Mouse (Mus musculus) ovary, postnatal 10 days (tissue): ENCODE results near the gene Tubb5.

Experiments
- DNase-seq: peaks from one replicate; pipeline ENCODE4 v3.0.0; 2022; ENCODE audit warnings: low spot score

The Tubb5 gene

DNA sequence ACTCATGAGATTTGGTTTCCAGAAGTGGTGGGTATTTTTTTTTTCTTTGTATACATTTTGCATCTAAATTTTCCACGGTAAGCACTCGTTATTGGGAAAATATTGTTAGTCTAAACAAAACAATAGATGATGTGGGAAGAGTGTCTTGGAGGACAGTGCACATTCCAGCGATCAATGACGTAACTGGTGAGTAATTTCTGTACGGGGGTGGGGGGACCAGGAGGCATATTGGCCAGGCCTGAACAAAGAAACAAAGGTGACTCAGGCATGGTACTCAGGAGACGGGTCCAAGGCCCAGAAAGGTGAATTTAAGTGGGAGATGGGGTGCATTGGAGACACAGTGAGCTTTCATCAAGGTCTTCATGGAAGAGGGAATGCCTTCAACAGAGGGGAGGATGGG, 42.5 kb downstream of the Tubb5 start:
- no peak for DNase-seq

DNA sequence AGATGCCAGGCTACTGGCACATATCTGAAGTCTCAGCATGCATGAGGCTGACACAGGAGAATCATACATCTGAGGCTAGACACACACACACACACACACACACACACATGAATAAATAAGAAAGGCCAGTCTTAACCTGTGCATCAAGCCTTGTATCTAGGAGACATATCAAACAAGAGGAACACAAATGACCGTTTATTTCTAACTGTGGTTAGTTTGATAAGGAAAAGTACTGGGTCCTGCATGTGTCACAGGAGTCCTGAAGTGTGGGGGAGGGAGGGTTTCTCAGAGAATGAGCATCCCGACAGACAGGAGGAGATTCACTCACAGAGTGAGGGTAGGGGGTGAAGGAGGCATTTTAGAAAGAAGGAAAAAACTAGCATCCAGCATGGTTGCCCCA, 43.0 kb downstream of the Tubb5 start:
- no peak for DNase-seq

DNA sequence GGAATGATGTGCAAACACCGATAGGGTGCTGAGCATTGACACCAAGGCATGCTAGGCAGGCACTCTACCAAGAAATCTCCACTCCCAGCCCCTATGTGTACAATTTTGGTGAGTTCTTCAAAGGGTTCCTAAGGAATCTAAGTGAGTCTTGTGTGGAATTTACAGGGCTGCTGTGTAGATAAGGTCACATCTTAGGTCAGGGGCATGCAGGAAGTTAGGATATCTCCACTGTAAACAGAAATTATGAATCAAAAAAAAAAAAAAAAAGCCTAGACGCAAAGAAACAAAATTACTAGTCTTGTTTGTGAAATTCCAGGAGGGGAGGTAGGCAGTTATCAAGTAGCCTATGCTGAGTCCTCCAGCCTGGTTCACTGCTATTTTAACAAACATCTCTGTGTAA, 45.3 kb downstream of the Tubb5 start:
- DNase-seq: no peak

DNA sequence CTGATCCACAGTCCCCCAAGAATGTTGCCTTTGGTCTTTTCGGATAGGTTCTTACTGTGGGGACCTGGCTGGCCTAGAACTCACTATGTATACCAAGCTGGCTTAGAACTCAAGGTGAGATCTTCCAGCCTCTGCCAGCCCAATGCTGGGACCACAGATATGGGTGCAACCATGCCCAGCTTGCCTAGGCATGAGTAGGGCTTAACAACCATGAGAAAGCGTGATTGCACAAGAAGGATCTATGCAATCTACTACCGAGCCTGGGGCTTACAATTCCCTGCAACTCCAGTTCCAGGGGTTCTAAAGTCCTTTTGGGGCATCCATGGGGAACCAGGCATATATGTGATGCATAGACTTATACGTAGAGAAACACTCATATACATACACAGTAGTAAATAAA, 47.2 kb downstream of the Tubb5 start:
- no peak for DNase-seq

DNA sequence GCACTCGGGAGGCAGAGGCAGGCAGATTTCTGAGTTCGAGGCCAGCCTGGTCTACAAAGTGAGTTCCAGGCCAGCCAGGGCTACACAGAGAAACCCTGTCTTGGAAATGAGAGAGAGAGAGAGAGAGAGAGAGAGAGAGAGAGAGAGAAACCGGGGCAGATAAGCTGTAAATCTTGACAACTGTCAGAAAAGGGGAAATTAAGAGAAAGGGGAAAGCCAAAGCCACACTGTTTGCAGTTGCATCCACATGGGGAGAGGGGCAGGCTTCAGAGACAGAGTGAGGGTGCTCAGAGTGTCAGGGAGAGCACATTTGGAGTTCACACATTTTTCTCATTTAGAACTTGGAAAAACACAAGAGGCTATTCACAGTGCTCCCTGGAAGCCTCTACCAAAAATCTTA, 50.1 kb downstream of the Tubb5 start:
- no peak for DNase-seq

DNA sequence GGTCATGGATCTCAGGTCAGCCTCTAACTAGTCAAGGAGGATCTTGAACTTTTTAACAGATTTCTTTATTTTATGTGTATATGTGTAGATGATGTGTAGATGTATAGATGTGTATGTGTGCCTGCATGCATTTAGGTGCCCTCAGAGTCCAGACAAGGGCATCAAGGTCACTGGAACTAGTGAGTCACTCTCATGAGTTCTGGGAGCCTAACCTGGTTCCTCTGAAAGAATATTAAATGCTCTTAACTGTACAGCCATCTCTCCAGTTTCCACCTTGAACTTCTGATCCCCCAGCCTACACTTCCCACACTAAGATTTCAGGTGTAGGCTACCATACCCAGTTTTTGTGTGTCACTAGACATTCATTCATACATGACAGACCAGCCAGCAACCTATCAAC, 50.6 kb downstream of the Tubb5 start:
- DNase-seq: no peak

DNA sequence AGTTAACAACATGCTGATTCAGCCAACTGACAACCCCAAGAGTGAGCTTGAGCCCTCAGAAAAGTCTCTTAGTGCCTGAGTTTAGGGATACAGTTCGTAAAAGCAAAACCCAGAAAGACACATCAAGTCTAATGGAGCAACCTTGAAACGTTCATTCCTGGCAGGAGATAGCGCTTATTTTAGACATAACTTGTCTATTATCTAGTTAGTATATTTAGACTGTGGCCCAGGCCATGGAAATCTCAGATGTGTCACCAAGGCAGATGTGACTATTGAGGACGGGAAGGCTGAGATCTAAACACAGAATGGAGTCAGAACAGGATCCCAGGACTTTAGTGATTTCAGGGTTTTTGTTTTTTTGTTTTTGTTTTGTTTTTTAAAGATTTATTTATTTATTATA, 53.0 kb downstream of the Tubb5 start:
- no peak for DNase-seq

DNA sequence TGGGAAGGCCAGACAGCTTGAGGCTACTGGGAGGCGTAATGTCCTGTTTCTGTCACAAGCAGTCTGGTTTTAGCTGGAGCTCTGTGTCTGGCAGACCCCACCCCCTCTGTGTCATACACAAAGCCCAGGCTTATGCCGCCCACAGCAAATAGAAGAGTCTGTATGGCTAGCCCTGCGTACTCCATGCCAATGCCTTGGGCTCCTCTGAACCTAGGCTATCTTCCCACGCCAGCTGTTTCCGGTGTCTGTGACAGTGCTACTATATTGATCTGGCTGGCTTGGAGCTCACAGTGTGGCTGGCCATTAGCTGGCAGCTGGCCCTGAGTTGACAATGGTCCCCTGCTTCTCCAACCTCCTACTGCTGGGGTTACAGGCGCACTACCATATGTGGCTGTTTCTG, 54.2 kb downstream of the Tubb5 start:
- no peak for DNase-seq
